Mouse (Mus musculus) cerebellum, postnatal 14 days (tissue): ENCODE results near the gene Gm5346.
"Not testable (repeated sequence)": the region's sequence is repeated elsewhere in the genome, so short reads cannot be mapped to it uniquely, and the experiment has no call there.

Experiments
- DNase-seq, 2 experiments: peaks; one replicate each; pipeline ENCODE4 v3.0.0; 2021; ENCODE audit warnings: mixed read lengths in 2 of 2

The Gm5346 gene

DNA sequence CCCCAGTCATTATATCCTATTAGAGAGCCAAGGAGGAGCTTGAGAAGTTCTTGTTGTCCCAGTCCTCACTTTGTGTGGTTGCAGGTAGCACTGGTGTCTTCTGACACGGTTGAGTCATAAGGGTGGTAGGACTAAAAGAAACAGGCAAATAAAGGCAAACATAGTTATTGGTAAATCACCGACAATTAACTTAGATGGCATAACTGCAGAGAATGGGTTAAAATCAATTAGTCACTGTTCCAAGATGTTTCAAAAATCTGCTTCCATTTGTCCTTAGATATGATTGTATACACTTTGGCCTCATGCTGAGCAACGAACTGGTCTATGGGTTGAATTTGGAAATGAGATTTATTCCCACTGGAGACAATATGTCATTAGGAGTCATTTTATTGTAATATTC lies at the start of gene Gm5346:
TSS of gene Gm5346 (minus strand) at position 101 of the 400 bp plus-strand sequence.
- no peak for DNase-seq

DNA sequence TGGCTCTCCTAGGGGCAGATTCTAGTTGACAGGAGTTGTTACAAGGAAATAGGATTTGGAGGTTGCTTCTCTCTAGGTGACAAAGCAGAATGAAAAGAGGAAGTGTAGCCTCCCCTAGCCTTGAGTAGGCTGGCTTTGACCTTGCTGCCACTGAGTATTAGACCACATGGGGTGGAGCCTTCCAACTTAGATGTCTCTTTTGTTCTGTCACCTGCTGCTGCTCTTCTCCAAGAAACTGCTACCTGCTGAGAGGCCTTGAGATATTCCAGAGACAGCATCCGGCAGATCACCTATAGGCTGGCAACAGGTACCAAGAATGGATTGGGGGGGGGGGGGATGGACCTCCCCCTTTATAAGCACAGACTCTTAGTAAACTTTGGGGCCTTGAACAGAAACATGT lies 11.0 kb downstream of the Gm5346 start:
- no peak for DNase-seq

DNA sequence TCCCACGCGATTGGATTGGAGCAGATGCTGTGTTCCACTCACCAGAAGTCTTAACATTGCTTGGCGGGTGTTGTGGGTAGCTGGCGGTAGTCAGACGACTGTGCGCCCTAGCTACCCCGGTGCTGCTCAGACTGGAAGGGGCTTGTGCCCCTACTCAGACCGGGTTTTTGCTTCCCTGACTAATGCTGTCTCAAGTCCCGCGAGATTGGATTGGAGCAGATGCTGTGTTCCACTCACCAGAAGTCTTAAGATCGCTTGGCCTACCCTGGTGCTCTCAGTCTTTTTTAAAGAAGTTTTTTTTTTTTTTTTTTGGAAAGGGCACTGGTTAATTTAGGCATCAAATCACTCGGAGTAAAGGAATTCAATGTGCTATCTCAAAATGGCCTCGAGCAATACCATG lies 23.4 kb downstream of the Gm5346 start:
- not testable (repeated sequence) for DNase-seq

DNA sequence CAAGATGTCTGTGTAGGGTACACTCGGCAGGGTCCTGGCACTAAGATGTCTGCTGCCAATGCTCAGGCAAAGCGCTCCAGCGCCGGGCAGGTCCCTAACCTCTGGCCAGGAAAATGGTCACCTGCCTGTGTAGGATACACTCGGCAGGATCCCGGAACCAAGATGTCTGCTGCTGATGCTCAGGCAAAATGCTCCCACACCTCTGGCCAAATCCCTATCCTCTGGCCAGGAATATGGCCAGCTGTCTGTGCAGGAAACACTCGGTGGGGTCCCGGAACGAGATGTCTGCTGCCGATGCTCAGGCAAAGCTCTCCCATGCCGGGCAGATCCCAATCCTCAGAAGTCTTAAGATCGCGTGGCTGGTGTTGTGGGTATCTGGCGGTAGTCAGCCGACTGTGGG lies 23.9 kb downstream of the Gm5346 start:
- not testable (repeated sequence) for DNase-seq

DNA sequence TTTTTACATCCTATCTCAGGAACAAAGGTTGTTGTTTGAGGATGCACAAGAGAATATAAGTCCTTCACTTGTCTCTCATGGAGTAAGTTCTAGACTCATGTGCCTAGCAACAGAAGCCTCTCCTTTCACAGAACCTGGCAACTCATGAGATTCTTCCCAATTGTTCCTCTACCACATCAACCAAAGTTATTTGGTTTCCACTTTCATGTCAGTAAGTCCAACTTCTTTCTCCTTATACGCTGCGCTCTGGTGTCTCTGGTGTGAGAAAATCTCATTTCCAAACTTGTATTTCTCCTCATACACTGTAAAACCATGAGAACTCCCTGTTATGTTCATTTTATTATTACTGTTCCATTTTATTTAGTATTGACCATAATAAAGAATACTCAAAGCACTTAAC lies 50.5 kb downstream of the Gm5346 start, which contains the start of gene Adam26a:
TSS of gene Adam26a (minus strand) at position 101 of the 400 bp plus-strand sequence.
- not testable (repeated sequence) for DNase-seq
